Mouse (Mus musculus): ENCODE data around the gene Elavl4.

Elavl4 gene

GRCm38 (mm10) chr4:110351178-110352000, at the start of gene Elavl4:
Gene Elavl4 (minus strand): TSS chr4:110351909.
- DNase-seq (ENCODE audit: low spot score) = no peak

- DNase-seq (ENCODE audit: low spot score) = no peak
These were observed 45.9 kb upstream of the Elavl4 start, which contains the start of gene Agbl4 for GRCm38 (mm10) chr4:110397618-110398045. Gene Agbl4 (plus strand): TSS chr4:110397661.

- no peak for DNase-seq (ENCODE audit: low spot score)
These were observed 44.5 kb upstream of the Elavl4 start for GRCm38 (mm10) chr4:110396221-110396620.

- DNase-seq (ENCODE audit: low spot score) = no peak
These were observed 8.9 kb upstream of the Elavl4 start for GRCm38 (mm10) chr4:110360568-110360967.

GRCm38 (mm10) chr4:110352001-110352369, 276 bp upstream of the Elavl4 start:
- no peak for DNase-seq (ENCODE audit: low spot score)

GRCm38 (mm10) chr4:110350856-110351177, 892 bp downstream of the Elavl4 start:
- DNase-seq (ENCODE audit: low spot score) = no peak

- no peak for DNase-seq (ENCODE audit: low spot score)
These were observed 27.8 kb downstream of the Elavl4 start for GRCm38 (mm10) chr4:110323912-110324311.

GRCm38 (mm10) chr4:110312126-110312525, 39.6 kb downstream of the Elavl4 start:
- DNase-seq (ENCODE audit: low spot score) = no peak

GRCm38 (mm10) chr4:110306972-110307371, 44.7 kb downstream of the Elavl4 start:
- no peak for DNase-seq (ENCODE audit: low spot score)

- no peak for DNase-seq (ENCODE audit: low spot score)
These were observed 45.1 kb downstream of the Elavl4 start for GRCm38 (mm10) chr4:110306559-110306958.

GRCm38 (mm10) chr4:110295793-110296192, 55.9 kb downstream of the Elavl4 start:
- DNase-seq (ENCODE audit: low spot score) = no peak

GRCm38 (mm10) chr4:110293238-110293637, 58.5 kb downstream of the Elavl4 start:
- DNase-seq (ENCODE audit: low spot score) = no peak

GRCm38 (mm10) chr4:110292471-110292870, 59.2 kb downstream of the Elavl4 start:
- no peak for DNase-seq (ENCODE audit: low spot score)

- no peak for DNase-seq (ENCODE audit: low spot score)
These were observed 61.1 kb downstream of the Elavl4 start for GRCm38 (mm10) chr4:110290544-110291095.

- no peak for DNase-seq (ENCODE audit: low spot score)
These were observed 61.7 kb downstream of the Elavl4 start for GRCm38 (mm10) chr4:110290056-110290455.

- no peak for DNase-seq (ENCODE audit: low spot score)
These were observed 64.2 kb downstream of the Elavl4 start for GRCm38 (mm10) chr4:110287412-110288067.

GRCm38 (mm10) chr4:110286841-110287240, 64.9 kb downstream of the Elavl4 start:
- DNase-seq (ENCODE audit: low spot score) = no peak

- no peak for DNase-seq (ENCODE audit: low spot score)
These were observed 65.3 kb downstream of the Elavl4 start for GRCm38 (mm10) chr4:110286371-110286781.

GRCm38 (mm10) chr4:110285346-110286330, 66.1 kb downstream of the Elavl4 start:
- DNase-seq (ENCODE audit: low spot score) = no peak

GRCm38 (mm10) chr4:110284446-110284845, 67.3 kb downstream of the Elavl4 start:
- DNase-seq (ENCODE audit: low spot score) = no peak

GRCm38 (mm10) chr4:110270046-110270445, 81.7 kb downstream of the Elavl4 start:
- DNase-seq (ENCODE audit: low spot score) = no peak

Measured in adipocyte (in vitro differentiated cells).